Mouse (Mus musculus): ENCODE measurements around the gene Il13. TPM values are rescaled to one million over a fixed set of nuclear protein-coding genes. Genes with fewer than 3 reads are reported as not detected.

Il13 gene
- polyA plus RNA-seq, 1 experiment = not detected

DNA sequence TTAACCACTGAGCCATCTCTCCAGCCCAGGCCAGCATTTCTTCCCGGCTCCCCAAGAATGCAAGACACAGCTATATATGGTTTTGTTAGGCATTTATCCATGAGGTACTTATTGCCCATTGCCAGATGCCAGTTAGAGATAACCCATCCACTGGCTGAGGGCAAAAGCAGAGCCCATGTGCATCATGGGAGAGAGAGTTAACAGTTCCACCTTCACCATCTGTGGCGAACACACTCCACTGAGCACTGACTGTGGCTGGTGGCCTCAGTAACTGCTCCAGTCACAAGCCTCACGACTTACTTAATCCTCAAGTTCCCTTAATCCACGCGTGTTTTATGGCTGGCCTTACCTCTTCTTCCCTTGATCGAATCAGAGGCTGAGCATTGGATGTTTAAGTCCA is 25.3 kb downstream of the Il13 start:
- no peak overlapping the region for H3K4me3 ChIP-seq (replicated peaks; ENCODE audit: extremely low read depth, low read depth, low read length)
- TF ChIP-seq CTCF (IDR thresholded peaks at IDR 0.05; ENCODE audit: insufficient read depth, low read length) (no peak), POLR2A (IDR thresholded peaks at IDR 0.05; ENCODE audit: borderline replicate concordance, extremely low read depth, low read depth, low read length) (no peak)
- H3K4me1 ChIP-seq (ENCODE audit: control insufficient read depth, insufficient read depth, low read length) = peaks cover 2% of the 10 kb centered on the region; the same call in 1 of the 2 replicates
- 76% methylated on average over 6 of the region's 6 CpGs for whole genome bisulfite sequencing
- no peak for DNase-seq

DNA sequence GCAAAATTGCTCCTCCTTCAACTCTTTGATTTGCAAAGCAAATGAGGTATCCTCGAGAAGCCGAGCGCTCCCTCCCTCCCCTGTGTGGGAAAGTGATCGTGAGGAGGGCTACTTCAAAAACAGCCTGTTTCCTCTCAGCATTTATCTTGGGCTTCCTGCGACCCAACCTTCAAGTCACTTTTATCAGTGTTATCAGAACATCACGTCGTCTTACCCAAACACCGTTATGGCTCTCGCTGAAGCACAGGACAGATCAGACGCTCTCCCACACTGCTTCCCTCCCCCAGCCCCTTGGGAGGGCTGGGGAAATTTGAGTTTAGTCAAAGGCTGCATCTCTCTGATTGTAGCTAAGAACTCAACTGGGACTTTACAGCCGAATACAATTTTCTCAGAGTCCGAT is 28.9 kb downstream of the Il13 start:
- TF ChIP-seq POLR2A (IDR thresholded peaks at IDR 0.05; ENCODE audit: borderline replicate concordance, extremely low read depth, low read depth, low read length) (no peak), CTCF (IDR thresholded peaks at IDR 0.05; ENCODE audit: insufficient read depth, low read length) (no peak)
- no peak overlapping the region for H3K4me3 ChIP-seq (replicated peaks; ENCODE audit: extremely low read depth, low read depth, low read length)
- DNase-seq = no peak
- H3K4me1 ChIP-seq (ENCODE audit: control insufficient read depth, insufficient read depth, low read length) = peaks cover 2% of the 10 kb centered on the region; the same call in 1 of the 2 replicates
- 9% methylated on average over 12 of the region's 12 CpGs for WGBS

DNA sequence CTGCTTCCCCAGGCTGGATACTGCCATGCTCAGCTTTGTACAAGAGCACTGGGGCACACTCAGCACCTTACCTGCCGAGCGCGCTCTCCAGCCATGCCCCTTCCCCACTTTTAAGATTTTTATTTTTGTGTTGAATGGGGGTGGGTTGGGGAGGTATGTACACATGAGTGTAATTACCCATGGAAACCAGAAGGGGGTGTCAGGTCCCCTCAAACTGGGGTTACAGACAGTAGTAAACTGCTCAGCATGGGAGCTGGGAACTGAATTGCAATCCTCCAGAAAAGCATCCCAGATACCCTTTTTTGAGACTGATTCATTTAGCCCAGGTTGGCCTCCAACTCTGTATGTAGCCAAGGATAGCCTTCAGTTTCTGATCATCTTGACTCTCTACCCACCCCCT is 29.5 kb downstream of the Il13 start:
- Histone ChIP-seq H3K4me1 (ENCODE audit: control insufficient read depth, insufficient read depth, low read length) (peaks cover 2% of the 10 kb centered on the region; the same call in 1 of the 2 replicates), H3K4me3 (replicated peaks; ENCODE audit: extremely low read depth, low read depth, low read length) (no peak overlapping the region)
- WGBS = 95% methylated on average over 3 of the region's 3 CpGs
- no peak for DNase-seq
- TF ChIP-seq CTCF (IDR thresholded peaks at IDR 0.05; ENCODE audit: insufficient read depth, low read length) = no peak
- TF ChIP-seq POLR2A (IDR thresholded peaks at IDR 0.05; ENCODE audit: borderline replicate concordance, extremely low read depth, low read depth, low read length) = no peak

GRCm38 (mm10) chr11:53591116-53591515 is 43.4 kb downstream of the Il13 start:
- TF ChIP-seq POLR2A (IDR thresholded peaks at IDR 0.05; ENCODE audit: borderline replicate concordance, extremely low read depth, low read depth, low read length) (no peak), CTCF (IDR thresholded peaks at IDR 0.05; ENCODE audit: insufficient read depth, low read length) (no peak)
- Histone ChIP-seq H3K4me3 (replicated peaks; ENCODE audit: extremely low read depth, low read depth, low read length) (no peak overlapping the region), H3K4me1 (ENCODE audit: control insufficient read depth, insufficient read depth, low read length) (no peaks in the 10 kb centered on the region)
- 90% methylated on average over 5 of the region's 5 CpGs for WGBS
- DNase-seq = no peak

GRCm38 (mm10) chr11:53590368-53590768 is 44.1 kb downstream of the Il13 start:
- TF ChIP-seq CTCF (IDR thresholded peaks at IDR 0.05; ENCODE audit: insufficient read depth, low read length) (peak; percentile 72), POLR2A (IDR thresholded peaks at IDR 0.05; ENCODE audit: borderline replicate concordance, extremely low read depth, low read depth, low read length) (no peak)
- Histone ChIP-seq H3K4me1 (ENCODE audit: control insufficient read depth, insufficient read depth, low read length) (no peaks in the 10 kb centered on the region), H3K4me3 (replicated peaks; ENCODE audit: extremely low read depth, low read depth, low read length) (no peak overlapping the region)
- DNase-seq = peak; percentile 32
- WGBS = 43% methylated on average over 15 of the region's 15 CpGs

DNA sequence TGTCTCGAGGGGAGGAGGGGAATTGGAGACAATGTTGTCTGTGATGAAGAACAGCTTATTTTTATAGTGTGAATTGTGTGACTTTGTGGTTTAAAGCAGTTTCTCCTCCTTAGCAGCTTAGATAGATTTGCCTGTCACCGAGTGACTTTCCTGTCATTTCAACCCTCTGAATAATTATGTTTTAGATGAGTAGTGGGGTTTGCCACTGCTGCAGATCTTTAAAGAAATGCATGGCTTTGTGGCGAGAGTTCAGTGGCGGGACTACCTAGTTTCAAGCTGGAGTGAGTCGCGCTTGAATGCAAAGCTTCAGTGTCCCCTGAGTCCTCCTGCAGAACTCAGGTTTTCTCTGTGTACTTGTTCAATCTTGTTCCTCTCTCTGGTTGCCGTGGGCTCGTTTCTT is 46.2 kb downstream of the Il13 start:
- 80% methylated on average over 8 of the region's 8 CpGs for WGBS
- DNase-seq = no peak
- no peaks in the 10 kb centered on the region for H3K4me1 ChIP-seq (ENCODE audit: control insufficient read depth, insufficient read depth, low read length)
- no peak for TF ChIP-seq POLR2A (IDR thresholded peaks at IDR 0.05; ENCODE audit: borderline replicate concordance, extremely low read depth, low read depth, low read length)
- no peak for TF ChIP-seq CTCF (IDR thresholded peaks at IDR 0.05; ENCODE audit: insufficient read depth, low read length)
- no peak overlapping the region for H3K4me3 ChIP-seq (replicated peaks; ENCODE audit: extremely low read depth, low read depth, low read length)

GRCm38 (mm10) chr11:53585510-53585909 is 49.0 kb downstream of the Il13 start:
- Histone ChIP-seq H3K4me1 (ENCODE audit: control insufficient read depth, insufficient read depth, low read length) (no peaks in the 10 kb centered on the region), H3K4me3 (replicated peaks; ENCODE audit: extremely low read depth, low read depth, low read length) (no peak overlapping the region)
- DNase-seq = no peak
- 95% methylated on average over 6 of the region's 6 CpGs for WGBS
- TF ChIP-seq POLR2A (IDR thresholded peaks at IDR 0.05; ENCODE audit: borderline replicate concordance, extremely low read depth, low read depth, low read length) = no peak
- no peak for TF ChIP-seq CTCF (IDR thresholded peaks at IDR 0.05; ENCODE audit: insufficient read depth, low read length)

GRCm38 (mm10) chr11:53584849-53585248 is 49.7 kb downstream of the Il13 start:
- Histone ChIP-seq H3K4me3 (replicated peaks; ENCODE audit: extremely low read depth, low read depth, low read length) (no peak overlapping the region), H3K4me1 (ENCODE audit: control insufficient read depth, insufficient read depth, low read length) (no peaks in the 10 kb centered on the region)
- no peak for TF ChIP-seq CTCF (IDR thresholded peaks at IDR 0.05; ENCODE audit: insufficient read depth, low read length)
- TF ChIP-seq POLR2A (IDR thresholded peaks at IDR 0.05; ENCODE audit: borderline replicate concordance, extremely low read depth, low read depth, low read length) = no peak
- WGBS = 59% methylated on average over 3 of the region's 3 CpGs
- DNase-seq = no peak

DNA sequence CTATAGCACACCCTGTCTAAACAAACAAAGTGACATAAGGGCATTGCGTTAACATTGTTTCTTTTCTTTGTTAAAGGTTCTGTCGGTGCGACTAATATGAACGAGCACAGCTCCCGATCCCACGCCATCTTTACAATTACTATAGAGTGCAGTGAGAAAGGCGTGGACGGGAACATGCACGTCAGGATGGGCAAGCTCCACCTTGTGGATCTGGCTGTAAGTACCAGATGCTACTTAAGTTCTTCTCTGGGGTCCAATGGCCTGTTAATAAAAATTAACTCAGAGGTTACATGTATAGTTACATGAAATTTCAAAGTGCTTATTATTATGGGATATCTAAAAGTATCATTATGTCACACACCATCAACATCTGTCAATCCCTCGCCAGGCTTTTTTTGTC is 51.4 kb downstream of the Il13 start:
- Histone ChIP-seq H3K4me1 (ENCODE audit: control insufficient read depth, insufficient read depth, low read length) (no peaks in the 10 kb centered on the region), H3K4me3 (replicated peaks; ENCODE audit: extremely low read depth, low read depth, low read length) (no peak overlapping the region)
- TF ChIP-seq POLR2A (IDR thresholded peaks at IDR 0.05; ENCODE audit: borderline replicate concordance, extremely low read depth, low read depth, low read length) (no peak), CTCF (IDR thresholded peaks at IDR 0.05; ENCODE audit: insufficient read depth, low read length) (peak; percentile 33; the same call in 1 of the 2 replicates)
- no peak for DNase-seq
- WGBS = 70% methylated on average over 10 of the region's 10 CpGs

Other genes with a start within 250 kb of the Il13 start
- gene Leap2, start 211.5 kb downstream of the Il13 start, polyA plus RNA-seq (2012; rRNA removed) = not detected in 2 replicates
- gene Uqcrq, start 203.9 kb downstream of the Il13 start, polyA plus RNA-seq (2012; rRNA removed) = 238 and 276 TPM in 2 replicates
- gene Gdf9, start 203.7 kb downstream of the Il13 start, polyA plus RNA-seq (2012; rRNA removed) = 0.83 and 0.97 TPM in 2 replicates
- 0.25 TPM in 2 replicates for gene Gm10447, start 177.6 kb downstream of the Il13 start, polyA plus RNA-seq (2012; rRNA removed)
- 3.0 and 3.2 TPM in 2 replicates for gene Shroom1, start 177.5 kb downstream of the Il13 start, polyA plus RNA-seq (2012; rRNA removed)
- gene Gm9837, start 164.2 kb downstream of the Il13 start, polyA plus RNA-seq (2012; rRNA removed) = not detected in 2 replicates
- gene Gm9945, start 154.5 kb downstream of the Il13 start, polyA plus RNA-seq (2012; rRNA removed) = not detected in 2 replicates
- 0.86 and 0.98 TPM in 2 replicates for gene Sowaha, start 154.4 kb downstream of the Il13 start, polyA plus RNA-seq (2012; rRNA removed)
- gene Sept8, start 115.4 kb downstream of the Il13 start, polyA plus RNA-seq (2012; rRNA removed) = 40.8 and 49.5 TPM in 2 replicates
- 5.4 and 8.5 TPM in 2 replicates for gene Kif3a, start 67.3 kb downstream of the Il13 start, polyA plus RNA-seq (2012; rRNA removed)
- gene Il4, start 16.0 kb downstream of the Il13 start, polyA plus RNA-seq (2012; rRNA removed) = 0.46 TPM in 1 of 2 replicates, not detected in the other
- 4.3 and 6.7 TPM in 2 replicates for gene Rad50, start 72.6 kb upstream of the Il13 start, polyA plus RNA-seq (2012; rRNA removed)
- gene Il5, start 86.1 kb upstream of the Il13 start, polyA plus RNA-seq (2012; rRNA removed) = 0.07 and 0.14 TPM in 2 replicates
- gene Irf1, start 135.3 kb upstream of the Il13 start, polyA plus RNA-seq (2012; rRNA removed) = 130 and 190 TPM in 2 replicates
- 4.6 and 4.7 TPM in 2 replicates for gene Gm17334, start 138.5 kb upstream of the Il13 start, polyA plus RNA-seq (2012; rRNA removed)
- gene Gm12216, start 224.6 kb upstream of the Il13 start, polyA plus RNA-seq (2012; rRNA removed) = 19.8 and 28.7 TPM in 2 replicates